Mouse (Mus musculus) testis, adult 2 months (tissue): ENCODE measurements at regions not wholly inside any gene's neighbourhood (a gene's known extent, or its start where the extent isn't known, plus 50 kb on each side); places are given as distances from the start of the nearest gene placed in this dataset.

Experiments used
- H3K27ac ChIP-seq: fragments of 200-500 bp; 2 replicates; pipeline ENCODE4 v1.5.1; 2012; ENCODE audit warnings: low read depth, low read length; ENCODE audit not compliant: control insufficient read depth, insufficient read depth
- H3K27me3 ChIP-seq: fragments of 200-500 bp; 2 replicates; pipeline ENCODE4 v1.6.1; 2012; ENCODE audit warnings: mild to moderate bottlenecking, low read length, moderate library complexity; ENCODE audit not compliant: control insufficient read depth, insufficient read depth
- H3K36me3 ChIP-seq: fragments of 200-500 bp; 2 replicates; pipeline ENCODE4 v1.6.1; 2012; ENCODE audit warnings: mild to moderate bottlenecking, low read length; ENCODE audit not compliant: control insufficient read depth, insufficient read depth
- H3K4me1 ChIP-seq: fragments of 200-500 bp; 2 replicates; pipeline ENCODE4 v1.6.1; 2012; ENCODE audit warnings: low read length; ENCODE audit not compliant: control insufficient read depth, insufficient read depth
- H3K4me3 ChIP-seq: fragments of 200-500 bp; 2 replicates; pipeline ENCODE4 v1.5.1; 2012; ENCODE audit warnings: low read depth, mild to moderate bottlenecking, low read length, moderate library complexity, mixed read lengths; ENCODE audit not compliant: control insufficient read depth
- CTCF ChIP-seq: fragments of 200-500 bp; IDR thresholded peaks from 2 replicates; pipeline ENCODE4 v1.5.1; 2012; ENCODE audit warnings: low read depth, mild to moderate bottlenecking, inconsistent platforms, low read length, moderate library complexity; ENCODE audit not compliant: control insufficient read depth, insufficient read depth, insufficient replicate concordance
- POLR2A ChIP-seq: fragments of 200-500 bp; IDR thresholded peaks from 2 replicates; pipeline ENCODE4 v1.6.1; 2012; ENCODE audit warnings: low read depth, mild to moderate bottlenecking, inconsistent platforms, low read length, moderate library complexity; ENCODE audit not compliant: control insufficient read depth

DNA sequence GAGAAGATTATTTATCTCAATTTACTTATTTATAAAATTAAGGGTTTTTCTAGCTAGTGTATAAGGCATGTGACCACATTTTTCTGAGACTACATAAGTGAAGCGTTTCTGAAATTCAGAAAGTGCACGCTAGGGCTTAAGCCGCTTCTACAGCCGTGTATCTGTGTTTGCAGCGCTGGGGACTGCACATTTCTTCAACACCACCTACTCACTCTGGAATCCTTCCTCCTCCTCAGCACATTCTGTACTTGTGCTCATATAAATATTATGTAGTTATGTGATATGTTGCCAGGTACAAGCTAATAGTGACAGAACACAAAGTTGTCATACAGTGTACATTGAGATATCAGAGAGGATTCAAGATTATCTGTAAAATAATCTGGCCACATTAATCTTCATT, 251.0 kb upstream of the Slc30a5 start:
- no peaks in the 10 kb centered on the region for H3K36me3 ChIP-seq
- H3K27me3 ChIP-seq = no peaks in the 10 kb centered on the region
- H3K27ac ChIP-seq = no peak overlapping the region
- H3K4me1 ChIP-seq = no peaks in the 10 kb centered on the region
- no peak overlapping the region for H3K4me3 ChIP-seq
- TF ChIP-seq POLR2A = no peak
- TF ChIP-seq CTCF = no peak

DNA sequence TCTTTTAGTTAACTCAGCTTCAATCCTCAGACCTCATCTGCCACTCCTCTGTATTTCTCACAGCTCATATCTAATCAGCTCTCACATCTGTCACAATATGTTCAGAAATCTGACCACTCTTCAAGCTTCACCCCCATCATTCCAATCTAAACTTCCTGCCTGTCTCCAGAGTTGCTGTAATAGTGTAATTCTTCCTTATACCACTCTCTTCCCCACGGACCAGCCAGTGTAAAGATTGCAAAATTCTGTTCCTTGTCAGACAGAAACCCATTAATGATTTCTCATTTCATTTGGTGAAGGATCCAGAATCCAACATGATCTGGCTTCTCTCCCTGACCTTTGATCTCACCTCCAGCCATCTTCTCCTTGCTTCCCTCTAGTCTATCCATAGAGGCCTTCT, 250.2 kb upstream of the Slc30a5 start:
- H3K36me3 ChIP-seq = no peaks in the 10 kb centered on the region
- H3K27me3 ChIP-seq = no peaks in the 10 kb centered on the region
- no peak for TF ChIP-seq POLR2A
- no peak for TF ChIP-seq CTCF
- no peaks in the 10 kb centered on the region for H3K4me1 ChIP-seq
- H3K27ac ChIP-seq = no peak overlapping the region
- no peak overlapping the region for H3K4me3 ChIP-seq

DNA sequence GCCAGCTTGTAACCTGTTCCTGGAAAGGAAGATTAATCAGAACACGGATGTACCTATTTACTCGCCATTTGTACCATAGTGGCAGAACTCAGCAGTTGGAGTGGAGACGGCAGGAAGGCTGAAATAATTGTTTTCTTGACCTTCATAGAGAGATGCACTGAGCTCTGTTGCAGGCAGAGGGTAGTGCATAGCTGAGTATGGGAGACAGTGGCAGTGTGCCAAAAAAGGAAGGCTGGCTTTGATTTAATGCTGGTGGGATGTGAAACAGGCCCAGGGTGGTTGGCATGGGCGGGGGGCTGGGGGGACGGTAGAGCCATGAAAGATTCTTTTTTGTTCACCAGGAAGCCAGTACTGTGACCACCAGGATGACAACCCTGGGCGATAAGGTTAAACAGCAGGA, 235.3 kb upstream of the Slc30a5 start:
- no peak for TF ChIP-seq CTCF
- no peak for TF ChIP-seq POLR2A
- Histone ChIP-seq H3K4me3 (no peak overlapping the region), H3K4me1 (no peaks in the 10 kb centered on the region), H3K36me3 (no peaks in the 10 kb centered on the region), H3K27ac (no peak overlapping the region), H3K27me3 (no peaks in the 10 kb centered on the region)

DNA sequence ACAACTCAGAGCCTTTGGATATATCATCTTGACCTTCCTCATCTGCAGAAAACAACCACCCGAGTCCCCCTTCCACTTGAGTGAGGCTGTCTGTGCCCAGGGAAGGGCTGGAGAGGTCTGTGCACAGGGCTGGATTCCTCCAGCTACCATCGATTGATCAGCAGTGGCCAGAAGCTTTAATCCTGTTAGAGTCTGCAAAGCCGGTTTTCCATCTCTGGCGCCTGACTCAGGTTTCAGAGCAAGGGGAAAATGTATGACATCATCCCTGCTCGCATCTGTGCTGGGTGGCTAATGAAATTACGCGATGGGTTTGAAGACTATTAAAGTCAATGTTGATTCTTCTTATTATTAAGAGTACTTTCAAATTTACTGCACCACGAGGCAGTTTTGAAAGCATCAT, 229.4 kb upstream of the Slc30a5 start:
- TF ChIP-seq CTCF = no peak
- no peak for TF ChIP-seq POLR2A

DNA sequence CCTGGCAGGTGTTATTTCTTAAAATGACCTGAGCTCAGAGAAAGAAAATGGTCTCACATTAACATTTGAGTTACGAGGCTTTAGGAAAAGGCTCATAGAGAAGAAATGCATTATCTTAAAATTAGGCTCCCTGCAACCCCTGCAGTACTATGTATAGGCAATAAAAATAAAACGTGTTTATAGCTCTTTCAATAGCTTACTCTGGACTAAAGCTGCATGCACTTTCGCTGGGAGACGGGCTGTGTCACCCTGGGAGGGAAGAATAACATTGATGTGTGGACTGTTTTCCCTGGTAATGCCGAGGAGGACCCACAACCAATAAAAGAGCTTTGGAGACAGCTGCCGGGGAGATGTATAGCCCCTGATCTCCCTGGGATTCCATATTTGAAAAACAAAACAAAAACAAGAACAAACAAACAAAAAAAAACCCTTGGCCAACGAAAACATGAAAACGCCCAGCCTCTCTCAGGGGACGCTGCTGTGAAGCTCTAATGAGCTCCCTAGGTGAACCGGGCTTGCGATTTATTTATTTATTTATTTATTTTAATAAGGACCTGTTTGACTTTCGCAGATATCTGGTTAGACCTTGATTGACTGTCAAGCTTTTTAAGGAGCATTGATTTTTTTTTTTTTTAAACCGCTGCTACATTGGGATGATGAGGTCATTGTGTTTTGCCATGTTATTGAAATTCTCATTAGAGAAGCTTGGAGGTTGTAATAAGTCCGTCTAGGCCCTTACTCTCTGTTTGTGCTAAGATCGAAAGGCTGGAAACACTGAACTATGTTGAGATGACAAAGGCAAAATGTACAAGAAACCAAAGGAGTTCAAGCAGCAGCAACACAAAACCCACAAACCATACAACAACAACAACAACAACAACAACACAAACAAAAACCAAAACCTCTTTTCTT, 228.3 kb upstream of the Slc30a5 start:
- no peaks in the 10 kb centered on the region for H3K36me3 ChIP-seq
- H3K27ac ChIP-seq = no peak overlapping the region
- H3K4me1 ChIP-seq = no peaks in the 10 kb centered on the region
- H3K4me3 ChIP-seq = no peak overlapping the region
- TF ChIP-seq CTCF = no peak
- no peak for TF ChIP-seq POLR2A
- no peaks in the 10 kb centered on the region for H3K27me3 ChIP-seq

More for the DNA sequence above, 229.4 kb upstream of the Slc30a5 start:
- H3K4me3 ChIP-seq = no peak overlapping the region
- H3K4me1 ChIP-seq = no peaks in the 10 kb centered on the region
- H3K27me3 ChIP-seq = no peaks in the 10 kb centered on the region
- H3K36me3 ChIP-seq = no peaks in the 10 kb centered on the region
- H3K27ac ChIP-seq = no peak overlapping the region

DNA sequence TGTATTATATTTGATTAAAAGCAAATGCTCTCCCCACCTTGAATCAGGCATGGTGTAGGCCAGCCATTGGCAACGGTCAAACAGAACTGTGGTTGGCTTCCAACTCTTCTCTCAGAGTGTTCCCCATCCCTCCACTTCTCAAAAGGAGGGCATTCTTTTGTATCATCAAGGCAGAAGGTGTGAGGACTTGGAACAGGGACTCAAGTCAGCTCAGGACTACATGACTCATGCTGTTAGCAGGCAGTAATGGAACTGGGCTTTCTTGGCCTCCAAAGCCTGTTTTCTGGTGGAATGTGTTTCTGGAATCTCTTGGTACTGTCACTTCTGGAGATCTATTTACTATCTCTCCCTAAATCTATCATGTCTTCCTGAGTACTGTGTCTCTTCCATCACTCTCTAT, 216.3 kb upstream of the Slc30a5 start:
- Histone ChIP-seq H3K4me3 (no peak overlapping the region), H3K36me3 (no peaks in the 10 kb centered on the region), H3K4me1 (no peaks in the 10 kb centered on the region), H3K27me3 (no peaks in the 10 kb centered on the region), H3K27ac (no peak overlapping the region)
- no peak for TF ChIP-seq CTCF
- TF ChIP-seq POLR2A = no peak

DNA sequence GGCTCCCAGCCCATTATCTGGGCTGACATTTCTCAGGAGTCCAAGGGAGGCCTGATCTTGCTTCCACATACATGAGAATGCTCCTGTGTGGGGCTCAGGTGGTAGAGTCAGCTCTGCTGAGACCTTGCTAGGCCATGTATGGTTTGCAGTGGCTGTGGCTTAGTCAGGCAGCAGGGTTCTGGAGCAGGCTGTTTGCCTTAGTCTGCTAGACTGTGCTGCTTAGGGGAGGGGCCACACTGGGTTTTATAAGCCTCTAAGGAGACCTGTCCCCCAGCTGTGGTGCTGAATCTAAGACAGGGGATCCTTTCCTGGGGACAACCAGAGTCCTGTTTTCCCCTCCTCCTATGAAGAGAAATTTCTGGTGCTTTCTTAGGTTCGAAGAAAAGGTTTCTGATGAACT, 199.4 kb upstream of the Slc30a5 start:
- H3K27ac ChIP-seq = no peak overlapping the region
- H3K27me3 ChIP-seq = no peaks in the 10 kb centered on the region
- no peaks in the 10 kb centered on the region for H3K36me3 ChIP-seq
- H3K4me1 ChIP-seq = no peaks in the 10 kb centered on the region
- no peak overlapping the region for H3K4me3 ChIP-seq
- TF ChIP-seq POLR2A (no peak), CTCF (no peak)
